Mouse (Mus musculus) lung, postnatal 4 days (tissue): ENCODE results near the gene Mtpn.

Source experiments
- DNase-seq, 2 experiments: peaks; one replicate each; pipeline ENCODE4 v3.0.0; 2021

The Mtpn gene

GRCm38 (mm10) chr6:35539304-35540009 lies at the start of gene Mtpn:
Gene Mtpn (minus strand): TSS chr6:35539888.
- peak; percentile 99 for DNase-seq

DNA sequence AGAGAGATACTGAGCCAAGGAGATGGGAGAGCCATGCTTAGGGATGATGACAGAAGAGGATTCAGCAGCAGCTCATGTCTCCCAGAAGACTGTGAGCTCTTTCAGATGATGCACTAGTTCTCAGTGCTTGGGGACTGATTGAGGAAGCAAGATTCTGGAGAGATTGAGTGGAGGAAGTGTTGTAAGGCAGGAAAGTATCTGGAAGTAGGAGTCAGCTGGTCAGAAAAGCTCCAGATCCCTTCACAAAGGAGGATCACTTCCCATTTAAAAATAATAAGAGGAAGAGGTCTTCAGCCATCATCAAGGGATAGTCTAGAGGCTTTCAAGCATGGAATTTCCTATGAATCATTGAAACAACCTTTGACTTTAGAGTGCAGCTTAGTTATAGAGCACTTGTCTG lies 29.0 kb upstream of the Mtpn start:
- no peak for DNase-seq

GRCm38 (mm10) chr6:35567755-35568154 lies 28.1 kb upstream of the Mtpn start:
- DNase-seq, result peak in 1 of 2 experiments; percentile 34

DNA sequence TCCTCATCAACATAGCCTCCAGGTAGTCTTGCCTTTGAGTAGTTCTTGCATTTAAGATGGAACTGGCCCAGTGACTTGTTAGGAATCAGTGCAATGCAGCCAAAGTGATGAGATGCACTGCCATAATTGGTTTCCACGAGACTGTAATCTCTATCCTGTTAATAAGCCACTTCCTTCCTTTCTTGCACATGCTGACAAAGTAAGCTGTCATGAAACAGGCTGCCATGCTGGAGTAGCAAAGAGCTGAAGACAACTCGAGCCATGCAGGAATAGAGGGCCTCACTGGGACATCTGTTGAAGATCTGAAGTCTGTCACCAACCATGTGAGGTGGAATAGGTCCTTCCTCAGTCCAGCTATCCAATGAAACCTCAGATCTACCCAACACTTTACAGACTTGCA lies 20.3 kb upstream of the Mtpn start:
- DNase-seq, result no peak

DNA sequence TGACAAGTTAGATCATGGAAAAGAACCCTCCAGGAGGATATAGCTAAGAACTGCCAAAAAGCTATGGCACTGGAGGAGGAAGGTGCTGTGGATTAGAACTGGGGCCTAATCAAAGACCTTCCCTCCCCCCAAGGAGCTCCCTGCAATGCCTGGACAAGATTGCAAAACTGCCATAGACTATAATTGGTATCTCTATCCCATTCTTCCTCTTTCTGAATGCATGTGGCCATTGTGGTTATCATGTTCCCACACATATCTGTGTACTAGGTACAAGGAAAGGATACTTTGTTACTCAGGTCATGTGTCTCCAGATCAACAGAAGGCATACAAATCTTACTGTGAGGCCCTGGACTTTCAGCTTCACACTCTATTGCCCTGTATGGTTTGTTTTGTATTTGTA lies 4.7 kb upstream of the Mtpn start:
- no peak for DNase-seq

DNA sequence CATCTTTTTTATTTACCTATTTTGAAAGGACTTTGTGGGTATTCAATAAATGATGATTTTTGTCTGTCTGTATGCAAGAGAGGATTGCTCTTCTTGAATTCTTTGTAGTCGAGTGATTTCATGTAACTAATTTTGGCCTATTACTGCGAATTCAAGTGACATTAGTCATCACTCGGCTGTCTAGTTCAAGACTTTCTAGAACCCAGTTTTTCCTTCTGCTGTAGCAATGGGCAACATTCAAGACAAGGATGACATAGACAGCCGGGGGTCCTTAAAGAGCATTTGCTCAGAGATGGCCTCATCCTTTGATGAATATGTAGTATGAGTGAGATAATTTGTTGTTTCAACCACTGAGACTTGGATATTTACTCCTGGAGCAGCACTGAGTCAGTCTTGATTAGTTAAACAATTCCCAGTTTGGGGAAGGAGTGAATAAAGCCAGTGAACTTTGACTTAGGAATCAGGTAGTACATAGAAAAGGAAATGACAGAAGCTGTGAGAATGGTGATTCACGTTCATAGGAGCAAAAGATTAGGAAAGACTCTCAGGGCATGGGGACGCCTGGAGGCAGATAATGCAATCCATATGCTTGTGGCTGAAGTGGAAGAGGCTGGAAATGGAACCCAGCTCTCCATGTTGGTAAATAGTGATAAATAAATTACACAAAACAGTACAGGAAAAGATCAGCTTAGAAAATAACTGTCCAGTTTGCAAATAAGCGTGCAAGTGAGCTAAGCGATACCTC lies 3.1 kb upstream of the Mtpn start:
- no peak for DNase-seq

- DNase-seq, result no peak
Observed at GRCm38 (mm10) chr6:35540377-35540776, 689 bp upstream of the Mtpn start.

DNA sequence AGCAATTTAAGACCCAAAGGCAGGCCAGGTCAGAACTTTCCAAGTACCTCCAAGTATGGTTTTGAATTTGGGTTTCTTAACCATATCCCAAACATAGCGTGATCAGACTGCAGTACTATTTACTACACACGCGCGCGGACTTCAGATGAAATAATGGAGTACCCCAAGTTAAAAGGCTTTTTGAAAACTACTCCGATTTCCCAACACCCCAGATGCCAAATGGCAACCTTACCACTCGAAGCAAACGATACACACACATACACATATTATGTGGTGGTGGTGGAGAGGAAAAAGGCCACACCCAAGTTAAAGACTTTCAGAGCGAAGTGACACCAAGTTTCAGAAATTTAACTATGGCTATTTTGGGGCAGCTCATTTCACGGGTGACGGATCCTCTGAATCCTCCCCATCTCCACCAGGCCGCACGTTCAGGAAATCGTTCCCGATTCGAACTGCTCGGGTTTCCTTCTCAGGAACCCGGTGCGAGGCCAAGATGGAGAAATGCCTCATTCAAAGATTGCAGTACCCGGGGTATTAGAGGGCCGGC lies 858 bp downstream of the Mtpn start:
- DNase-seq, result peak in 1 of 2 experiments; percentile 4

GRCm38 (mm10) chr6:35536021-35536420 lies 3.7 kb downstream of the Mtpn start:
- DNase-seq, result no peak

DNA sequence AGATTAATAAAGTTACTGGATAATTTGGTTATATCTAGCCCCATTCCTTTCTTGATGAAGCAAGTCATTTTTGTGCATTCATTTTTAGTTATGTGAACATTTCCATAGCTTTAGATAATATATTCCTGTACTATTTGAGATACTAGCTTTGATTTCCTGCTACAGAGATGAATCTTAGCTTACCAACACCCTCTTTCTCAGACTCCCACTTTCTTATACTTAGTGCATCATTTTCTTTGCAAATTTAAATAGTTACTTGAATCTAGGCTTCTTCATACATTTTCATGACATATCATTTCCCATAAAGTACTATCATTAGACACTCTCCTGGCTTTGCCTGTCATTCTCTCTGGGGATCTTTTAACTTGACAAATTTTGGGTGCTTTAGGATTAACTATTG lies 26.3 kb downstream of the Mtpn start:
- no peak for DNase-seq

- no peak for DNase-seq
Observed at GRCm38 (mm10) chr6:35504781-35505180, 34.9 kb downstream of the Mtpn start.

- DNase-seq, result no peak
Observed at GRCm38 (mm10) chr6:35502904-35503303, 36.8 kb downstream of the Mtpn start.

- DNase-seq, result no peak
Observed at GRCm38 (mm10) chr6:35499978-35500667, 39.6 kb downstream of the Mtpn start.

DNA sequence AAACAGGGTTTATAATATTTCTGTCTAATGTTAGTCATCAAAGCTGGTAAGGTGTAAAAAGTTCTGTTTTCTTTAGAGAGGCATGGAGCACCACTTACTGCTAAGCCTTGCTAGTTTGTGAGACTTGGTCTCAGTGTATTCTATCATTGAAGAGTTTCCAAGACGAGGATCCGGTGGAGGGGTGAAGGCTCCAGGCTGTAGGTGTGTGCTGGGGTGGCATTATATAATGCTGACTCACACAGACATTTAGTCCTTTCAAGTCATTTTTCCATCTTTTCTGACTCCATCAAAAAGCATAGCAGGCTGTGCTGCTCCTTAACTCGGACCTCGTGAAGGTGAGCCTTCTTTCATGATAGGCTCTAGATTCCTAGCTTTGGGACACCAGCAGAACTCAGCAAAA lies 42.3 kb downstream of the Mtpn start:
- DNase-seq, result no peak

GRCm38 (mm10) chr6:35493851-35494250 lies 45.8 kb downstream of the Mtpn start:
- no peak for DNase-seq

- peak in 1 of 2 experiments; percentile 1 for DNase-seq
Observed at GRCm38 (mm10) chr6:35479651-35480335, 59.9 kb downstream of the Mtpn start.

DNA sequence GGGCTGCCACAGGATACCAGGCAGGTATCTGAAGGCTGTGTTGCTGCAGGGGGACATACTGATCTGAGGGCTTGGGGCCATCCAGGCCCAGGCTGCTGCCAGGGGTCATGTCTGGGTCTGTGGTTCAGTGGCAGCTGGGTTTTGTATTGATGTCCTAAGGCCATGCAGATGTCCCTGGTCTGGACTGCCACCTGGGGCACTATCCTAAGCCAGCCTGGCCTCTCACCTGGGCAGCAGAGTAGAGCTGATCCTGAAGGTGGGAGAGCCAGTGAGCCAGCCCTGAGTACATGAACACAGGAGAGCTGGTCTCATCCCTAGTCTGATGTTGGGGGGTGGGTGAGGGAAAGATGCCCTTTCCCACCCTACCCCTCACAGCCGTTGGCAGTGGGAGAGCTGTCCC lies 62.9 kb downstream of the Mtpn start:
- DNase-seq, result no peak

DNA sequence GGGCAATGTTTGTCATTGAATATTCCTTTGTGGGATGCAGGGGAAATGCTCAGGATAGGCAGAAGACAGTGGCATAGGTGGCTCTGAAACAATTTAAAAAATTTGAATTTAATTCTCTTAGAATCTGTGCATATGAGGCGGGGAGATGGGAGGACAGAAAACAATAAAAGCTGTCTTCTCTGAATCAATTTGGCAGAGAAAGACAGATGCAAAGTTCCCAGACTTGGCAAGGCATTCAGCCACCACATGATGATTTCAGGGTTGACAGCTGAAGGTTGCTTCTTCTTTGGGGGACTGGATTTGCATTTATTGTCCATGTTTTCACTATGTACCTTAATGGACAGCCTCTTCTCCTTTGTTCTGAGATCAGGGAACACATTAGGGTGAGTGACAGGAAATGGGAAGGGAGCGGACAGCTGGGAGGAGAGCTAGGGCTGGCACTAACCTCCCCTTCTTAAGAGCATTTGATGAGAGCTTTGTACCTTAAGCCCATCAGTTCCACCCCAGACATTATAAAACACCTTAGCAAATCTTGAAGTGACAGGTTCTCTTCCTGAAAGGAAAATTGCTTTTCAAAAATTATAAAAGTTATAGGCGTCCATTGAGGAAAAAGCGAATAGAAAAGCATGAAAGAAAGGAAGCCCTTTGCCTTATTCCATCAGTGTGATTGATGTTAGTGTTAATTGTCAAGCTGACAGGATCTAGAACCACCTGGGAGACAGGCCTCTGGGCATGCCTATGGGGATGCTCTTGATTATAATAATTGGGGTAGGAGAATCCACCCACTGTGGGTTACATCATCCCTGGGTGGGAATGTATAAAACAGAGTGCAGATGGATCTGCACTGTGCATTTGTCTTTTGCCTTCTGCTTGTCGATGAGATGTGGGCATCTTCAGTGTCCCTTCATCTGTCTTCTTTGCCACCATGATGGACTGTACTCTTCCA lies 76.0 kb downstream of the Mtpn start:
- no peak for DNase-seq

GRCm38 (mm10) chr6:35462484-35462883 lies 77.2 kb downstream of the Mtpn start:
- DNase-seq, result no peak
